Mouse (Mus musculus) Muller cell, postnatal 12 days (primary cell): ENCODE measurements around the gene Psme1.

Experiments used
- DNase-seq: peaks from one replicate; pipeline ENCODE4 v3.0.0-alpha.2; 2015; ENCODE audit errors: inconsistent ontology term

Gene Psme1

DNA sequence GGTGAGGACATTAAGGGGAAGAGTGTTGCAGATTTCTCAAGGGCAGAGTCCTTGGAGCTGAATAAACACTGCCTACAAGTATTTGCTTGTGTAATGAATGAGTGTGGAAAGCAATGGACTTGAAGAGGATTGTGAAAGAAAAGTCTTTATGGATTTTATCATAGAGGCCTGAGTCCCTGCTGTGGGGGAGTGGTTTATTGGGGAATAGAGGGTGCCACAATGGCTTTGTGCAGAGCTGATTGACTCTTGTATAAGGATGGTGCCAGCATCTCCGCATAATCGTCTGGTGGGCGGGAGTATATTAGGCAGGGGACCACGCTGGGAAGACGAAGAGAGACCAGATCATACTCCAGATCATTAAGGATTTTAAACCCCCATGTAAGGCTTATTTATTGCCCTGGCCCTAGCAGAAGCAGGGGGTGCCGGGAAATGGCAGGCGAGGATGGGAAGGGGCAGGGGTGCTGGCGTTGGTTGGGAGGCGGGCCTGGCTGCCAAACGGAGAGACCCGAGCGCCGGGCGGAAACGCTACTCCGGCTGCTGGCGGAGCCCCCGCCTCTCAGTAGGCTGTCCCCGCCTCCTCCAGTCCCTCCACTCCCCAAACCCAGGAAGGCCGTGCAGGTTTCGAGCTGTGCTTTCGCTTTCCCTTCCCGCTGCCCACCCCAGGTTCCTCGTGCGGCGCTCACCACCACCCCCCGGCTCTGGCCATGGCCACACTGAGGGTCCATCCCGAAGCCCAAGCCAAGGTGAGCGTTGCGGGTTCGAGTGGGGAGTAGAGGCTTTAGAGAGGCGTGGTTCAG, at the start of gene Psme1:
Gene Psme1, plus strand, starts transcription at position 253 of the 797 bp plus-strand sequence.
- peak; percentile 88 for DNase-seq

DNA sequence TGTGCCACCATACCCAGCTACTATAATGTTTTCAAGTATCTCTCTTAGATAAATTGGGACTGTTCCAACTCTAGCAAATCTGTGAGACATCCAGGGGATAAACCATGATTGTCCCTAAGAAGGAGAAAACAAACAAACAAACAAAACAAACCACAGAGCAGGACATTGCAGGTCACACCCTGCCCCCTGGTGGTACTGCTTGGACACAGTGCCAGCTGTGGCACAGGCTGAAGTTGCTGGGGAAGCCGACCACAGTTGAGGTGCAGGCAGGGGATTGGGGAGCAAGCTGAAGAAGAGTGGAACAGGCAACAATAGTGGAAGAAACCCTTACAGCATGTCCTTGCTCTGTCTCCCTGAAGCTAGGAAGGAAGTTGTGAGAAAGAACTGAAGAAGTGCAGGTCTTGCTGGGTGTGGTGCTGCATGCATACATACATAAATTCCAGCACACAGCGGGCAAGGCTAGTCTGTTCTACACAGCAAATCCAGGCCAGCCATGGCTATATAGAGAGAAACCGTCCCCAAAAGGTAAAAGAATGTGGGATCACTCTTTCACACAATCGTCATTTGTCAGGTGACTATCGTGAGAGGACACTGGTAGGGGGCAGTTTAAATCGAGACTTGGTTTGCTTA, 41.7 kb upstream of the Psme1 start:
- DNase-seq, result no peak

DNA sequence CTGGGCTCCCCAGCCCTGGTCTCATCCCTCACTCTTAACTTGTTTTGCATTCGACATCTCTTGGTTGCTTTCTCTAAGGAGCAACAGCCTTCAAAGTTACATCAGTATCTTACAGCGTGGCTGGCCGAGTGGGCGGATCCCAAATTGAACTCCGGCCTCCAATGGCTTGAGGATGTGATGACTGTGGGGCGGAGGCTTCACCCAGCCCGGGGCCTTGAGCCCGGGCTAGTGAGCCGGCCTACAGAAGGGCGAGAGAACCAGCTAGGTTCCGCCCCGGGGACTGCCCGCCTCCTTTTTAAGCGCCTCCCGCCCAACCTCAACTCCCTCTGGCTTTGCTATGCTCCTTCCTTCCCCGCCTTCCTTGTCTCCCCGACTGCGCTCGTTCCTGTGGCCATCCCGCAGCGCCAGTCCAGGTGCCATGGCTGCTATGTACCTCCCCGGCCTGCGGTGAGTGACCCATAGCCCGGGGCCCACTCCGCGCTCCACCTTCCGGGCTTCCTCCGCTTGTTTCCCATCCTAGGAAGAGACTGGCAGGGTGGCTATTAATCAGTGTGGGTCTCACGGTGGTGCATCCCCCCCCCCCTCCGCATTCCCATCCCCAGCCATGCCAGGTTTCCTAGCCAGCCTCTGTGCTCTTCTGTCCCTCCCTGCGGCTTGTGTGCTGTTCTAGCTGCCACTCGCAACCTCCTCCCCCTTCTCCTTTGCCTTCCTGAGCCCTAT, 37.7 kb upstream of the Psme1 start, which contains the start of gene Pck2:
Gene Pck2, plus strand, starts transcription at position 200 of the 720 bp plus-strand sequence.
- DNase-seq, result peak; percentile 96

- DNase-seq, result peak; percentile 73
Measured at GRCm38 (mm10) chr14:55540787-55541321, 37.1 kb upstream of the Psme1 start.

GRCm38 (mm10) chr14:55542268-55542667, 35.7 kb upstream of the Psme1 start:
- DNase-seq, result no peak

DNA sequence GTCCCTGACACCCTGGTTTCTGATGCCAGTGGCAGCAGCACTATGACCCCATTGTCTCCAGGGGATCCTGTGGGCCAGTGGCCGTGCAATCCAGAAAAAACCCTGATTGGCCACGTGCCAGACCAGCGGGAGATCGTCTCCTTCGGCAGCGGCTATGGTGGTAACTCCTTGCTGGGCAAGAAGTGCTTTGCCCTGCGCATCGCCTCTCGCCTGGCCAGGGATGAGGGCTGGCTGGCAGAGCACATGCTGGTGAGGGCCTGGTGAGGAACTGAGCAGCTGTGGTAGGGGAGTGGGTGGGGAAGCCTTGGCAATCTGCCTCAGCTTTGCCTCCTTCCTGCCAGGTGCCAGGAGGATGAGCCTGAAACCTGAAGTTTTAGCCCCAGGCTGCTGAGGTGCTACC, 33.6 kb upstream of the Psme1 start:
- no peak for DNase-seq

DNA sequence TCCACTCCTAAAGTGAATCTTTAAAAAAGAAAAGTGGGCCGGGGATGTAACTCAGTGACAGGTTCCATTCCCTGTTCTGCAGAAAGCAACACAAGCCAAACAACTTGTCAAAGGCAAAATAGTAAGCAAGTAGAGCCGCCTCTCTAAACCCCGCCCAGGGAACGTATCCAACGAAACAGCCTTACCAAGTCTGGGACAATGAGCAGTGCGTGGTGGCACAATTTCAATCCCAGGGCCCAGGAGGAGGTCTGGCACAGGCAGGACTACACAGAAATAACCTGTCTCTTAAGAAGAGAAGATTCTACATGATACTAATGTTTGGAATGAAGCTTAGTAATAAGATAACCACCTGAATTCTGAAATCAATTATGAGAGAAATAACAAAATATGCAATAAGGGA, 27.7 kb upstream of the Psme1 start:
- no peak for DNase-seq

DNA sequence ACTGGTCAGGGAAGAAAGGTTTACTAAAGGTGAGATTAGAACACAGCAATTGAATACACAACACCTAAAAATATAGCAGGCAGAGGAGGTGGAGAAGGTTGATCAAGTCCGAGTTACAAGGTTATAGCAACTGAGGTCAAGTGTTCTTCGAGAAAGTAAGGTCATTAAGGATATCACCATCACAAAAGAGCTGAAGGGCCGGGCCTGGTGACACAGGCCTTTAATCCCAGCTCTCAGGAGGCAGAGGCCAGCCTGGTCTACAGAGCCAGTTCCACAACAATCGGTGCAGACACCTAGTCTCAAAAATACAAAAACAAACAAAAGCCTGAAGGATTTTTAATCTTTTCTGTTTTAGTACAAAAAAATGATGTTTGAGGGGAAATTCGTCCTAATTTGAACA, 26.6 kb upstream of the Psme1 start:
- no peak for DNase-seq

DNA sequence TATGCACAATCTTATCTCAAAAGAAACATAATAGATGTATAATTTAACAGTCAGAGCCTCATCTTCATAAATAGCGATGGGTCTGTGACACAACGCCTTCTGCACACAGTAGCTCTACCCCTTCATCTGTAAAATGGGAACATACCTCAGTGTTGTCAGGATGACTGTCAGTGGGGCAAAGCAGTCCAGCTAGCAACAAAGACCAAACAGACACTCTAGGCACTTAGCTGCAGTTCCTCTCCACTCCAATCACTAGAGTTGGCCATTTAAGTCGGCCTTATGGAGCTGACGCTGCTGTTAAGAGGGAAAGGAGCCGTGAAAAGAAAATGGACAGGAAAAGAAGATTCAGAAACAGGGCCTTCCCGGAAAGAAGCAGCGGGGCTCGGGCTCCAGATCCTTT, 26.1 kb upstream of the Psme1 start:
- no peak for DNase-seq

DNA sequence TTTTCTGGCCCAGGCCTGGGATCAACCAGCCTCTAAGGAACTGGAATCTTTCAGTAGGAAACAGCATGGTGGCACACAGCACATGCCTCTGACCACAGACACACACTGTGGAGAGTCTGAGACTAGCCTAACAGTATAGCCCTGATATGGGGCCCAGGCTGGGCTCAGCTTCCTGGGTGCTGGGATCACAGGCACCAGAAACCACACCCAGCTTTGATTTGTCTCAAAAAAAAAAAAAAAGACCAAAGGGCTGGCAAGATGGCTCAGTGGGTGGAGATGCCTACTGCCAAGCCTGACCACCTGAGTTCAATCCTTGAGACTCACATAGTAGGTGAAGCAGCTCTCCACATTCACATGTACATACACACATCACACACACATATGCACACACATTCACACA, 23.3 kb upstream of the Psme1 start:
- no peak for DNase-seq

- no peak for DNase-seq
Measured at GRCm38 (mm10) chr14:55555788-55556187, 22.1 kb upstream of the Psme1 start.

- DNase-seq, result peak; percentile 60
Measured at GRCm38 (mm10) chr14:55557003-55557402, 20.9 kb upstream of the Psme1 start.

DNA sequence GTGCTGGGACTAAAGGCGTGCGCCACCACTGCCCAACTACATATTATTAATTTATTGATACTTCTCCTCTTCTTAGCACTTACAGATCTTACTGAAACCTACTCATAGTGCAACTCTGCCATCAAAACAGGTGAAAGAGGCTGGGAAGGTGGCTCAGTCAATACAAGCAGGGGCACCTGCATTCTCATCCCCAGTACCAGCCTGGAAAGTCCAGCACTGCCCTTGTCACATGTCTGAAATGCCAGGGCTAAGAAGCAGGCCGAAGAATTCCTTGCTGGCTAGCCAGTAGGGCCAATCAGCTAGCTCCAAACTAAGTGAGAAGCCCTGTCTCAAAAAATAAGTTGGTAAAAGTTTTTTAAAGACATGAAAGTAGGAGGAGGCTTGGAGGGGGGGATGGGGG, 20.3 kb upstream of the Psme1 start:
- DNase-seq, result no peak

GRCm38 (mm10) chr14:55558740-55559448, 19.0 kb upstream of the Psme1 start:
- DNase-seq, result no peak

GRCm38 (mm10) chr14:55559799-55560201, 18.1 kb upstream of the Psme1 start, which contains the start of gene Dcaf11:
TSS of gene Dcaf11 (plus strand) at chr14:55560006.
- peak; percentile 96 for DNase-seq

GRCm38 (mm10) chr14:55560202-55561073, 17.5 kb upstream of the Psme1 start, which contains the start of gene A730061H03Rik:
TSS of gene A730061H03Rik (minus strand) at chr14:55560406.
- peak; percentile 100 for DNase-seq

DNA sequence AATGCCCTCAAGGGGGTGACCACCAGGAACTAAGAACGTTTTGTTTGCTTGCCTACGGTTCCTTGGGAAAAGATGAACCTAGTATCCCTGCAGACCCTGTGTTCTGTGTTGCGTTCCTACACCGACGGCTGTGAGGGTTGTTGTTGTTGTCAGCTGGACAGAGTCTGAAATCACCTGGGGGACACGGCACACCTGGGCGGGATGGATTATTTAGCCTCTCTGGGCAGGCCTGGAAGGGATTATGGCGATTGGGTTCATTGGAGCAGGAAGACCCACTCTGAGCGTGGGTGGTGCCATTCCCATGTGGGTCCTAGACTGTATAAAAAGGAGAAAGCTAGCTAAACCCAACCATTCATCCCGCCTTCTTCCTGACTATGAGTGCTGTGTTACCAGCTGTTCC, 16.1 kb upstream of the Psme1 start:
- DNase-seq, result no peak

- DNase-seq, result no peak
Measured at GRCm38 (mm10) chr14:55563249-55563648, 14.7 kb upstream of the Psme1 start.

- no peak for DNase-seq
Measured at GRCm38 (mm10) chr14:55565748-55566147, 12.2 kb upstream of the Psme1 start.

GRCm38 (mm10) chr14:55567496-55567895, 10.4 kb upstream of the Psme1 start:
- no peak for DNase-seq
